In genomic region chr3:43030411-43030991, GRCm38 (mm10) we compare ENCODE assay signal across 21 mouse cellular contexts.
"Had no signal": no experiment of that assay in that cellular context is flagged by ENCODE, and none has a peak within 500 bp of the region (broad histone marks: within the 10 kb centered on the region; RNA-seq: fewer than 3 reads in every experiment).

No protein-coding gene starts in this region.

- H3K4me2 ChIP-seq: limb, embryonic 13.5 days; liver, embryonic 12.5 days; liver, embryonic 15.5 days; lung, embryonic 15.5 days; midbrain, embryonic 13.5 days; stomach, embryonic 15.5 days had no signal

- DNase-seq: kidney, adult 9 months; kidney, postnatal 14 days; layer of hippocampus, adult 9-11 months; liver; lung, adult 18-20 months; lung, postnatal 10 days; lung, postnatal 36 days; right cerebral cortex, postnatal 25 days; spleen, adult 18-20 months; thymus, postnatal 25 days had no signal

- H3K4me3 ChIP-seq: layer of hippocampus, adult 2 months; limb, embryonic 10.5 days; limb, embryonic 13.5 days; liver, embryonic 12.5 days; liver, embryonic 15.5 days; lung, embryonic 15.5 days; megakaryocyte, embryonic 14.5 days; midbrain, embryonic 10.5 days; midbrain, embryonic 13.5 days; stomach, embryonic 15.5 days had no signal

- H3K27me3 ChIP-seq: limb, embryonic 13.5 days; liver, embryonic 12.5 days; liver, embryonic 15.5 days; lung, embryonic 15.5 days; megakaryocyte, embryonic 14.5 days; midbrain, embryonic 13.5 days; stomach, embryonic 15.5 days had no signal

- H3K9me3 ChIP-seq: limb, embryonic 10.5 days; limb, embryonic 13.5 days; liver, embryonic 12.5 days; liver, embryonic 15.5 days; lung, embryonic 15.5 days; megakaryocyte, embryonic 14.5 days; midbrain, embryonic 10.5 days; midbrain, embryonic 13.5 days; stomach, embryonic 15.5 days had no signal

- H3K36me3 ChIP-seq: limb, embryonic 10.5 days; limb, embryonic 13.5 days; liver, embryonic 12.5 days; liver, embryonic 15.5 days; lung, embryonic 15.5 days; midbrain, embryonic 10.5 days; midbrain, embryonic 13.5 days; stomach, embryonic 15.5 days had no signal

- H3K4me1 ChIP-seq: limb, embryonic 10.5 days; limb, embryonic 13.5 days; liver, embryonic 12.5 days; liver, embryonic 15.5 days; lung, embryonic 15.5 days; megakaryocyte, embryonic 14.5 days; midbrain, embryonic 10.5 days; midbrain, embryonic 13.5 days; stomach, embryonic 15.5 days had no signal

- H3K27ac ChIP-seq: layer of hippocampus, adult 2 months; limb, embryonic 10.5 days; limb, embryonic 13.5 days; liver, embryonic 12.5 days; liver, embryonic 15.5 days; lung, embryonic 15.5 days; midbrain, embryonic 10.5 days; midbrain, embryonic 13.5 days; stomach, embryonic 15.5 days had no signal

- ATAC-seq: liver, embryonic 12.5 days; midbrain, embryonic 13.5 days; midbrain, embryonic 16.5 days had no signal

- H3K9ac ChIP-seq: limb, embryonic 13.5 days; liver, embryonic 12.5 days; liver, embryonic 15.5 days; lung, embryonic 15.5 days; midbrain, embryonic 13.5 days; stomach, embryonic 15.5 days had no signal
